Mouse (Mus musculus) cerebellum, postnatal 36 days (tissue): ENCODE data around the gene Nln.
A peak's percentile ranks its signal among the peaks of the same experiment; 100 is the strongest.

Source experiments
- DNase-seq, 2 experiments: peaks; one replicate each; pipeline ENCODE4 v3.0.0; 2021 to 2022; ENCODE audit warnings: mixed read lengths in 2 of 2

Nln gene

GRCm38 (mm10) chr13:104095955-104096354 lies 13.5 kb downstream of the Nln start:
- DNase-seq: no peak

DNA sequence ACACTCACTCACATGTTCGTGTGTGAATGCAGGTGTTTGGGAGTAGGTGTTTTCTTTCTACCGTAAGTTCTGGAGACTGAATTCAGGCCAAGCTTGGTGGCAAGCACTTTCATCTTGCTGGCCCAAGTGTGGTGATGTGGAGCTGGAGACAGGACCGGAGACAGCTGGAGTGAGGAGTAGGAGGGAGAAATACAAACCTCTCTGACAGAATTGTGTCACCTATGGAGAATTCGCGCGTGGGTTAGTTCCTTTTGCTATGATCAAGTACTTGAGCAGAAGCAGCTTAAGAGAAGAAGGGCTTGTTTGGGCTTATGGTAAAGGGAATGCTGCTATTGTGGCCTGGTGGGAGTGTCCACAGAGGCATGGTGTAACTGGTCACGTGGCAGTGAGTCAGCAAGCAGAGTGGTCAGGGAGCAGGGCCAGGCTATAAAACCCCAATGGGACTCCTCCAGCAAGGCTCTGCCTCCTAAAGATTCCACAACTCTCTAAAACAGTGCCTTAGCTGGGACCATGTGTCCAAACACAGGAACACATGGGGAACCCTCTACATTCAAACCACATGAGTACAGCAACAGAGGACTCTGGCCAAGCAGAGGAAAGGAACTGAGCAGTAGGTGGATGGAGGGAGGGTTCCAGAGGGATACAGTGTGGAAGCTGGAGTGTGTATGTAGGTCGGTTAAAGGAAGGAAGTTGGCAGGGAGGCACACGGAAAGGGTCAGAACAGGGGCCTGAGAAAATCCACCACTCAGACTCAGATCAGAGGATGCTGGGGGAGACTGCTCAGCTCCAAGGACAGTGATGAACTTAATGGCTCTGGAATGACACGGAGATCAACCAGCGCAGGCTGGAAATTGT lies 14.7 kb downstream of the Nln start:
- no peak for DNase-seq

DNA sequence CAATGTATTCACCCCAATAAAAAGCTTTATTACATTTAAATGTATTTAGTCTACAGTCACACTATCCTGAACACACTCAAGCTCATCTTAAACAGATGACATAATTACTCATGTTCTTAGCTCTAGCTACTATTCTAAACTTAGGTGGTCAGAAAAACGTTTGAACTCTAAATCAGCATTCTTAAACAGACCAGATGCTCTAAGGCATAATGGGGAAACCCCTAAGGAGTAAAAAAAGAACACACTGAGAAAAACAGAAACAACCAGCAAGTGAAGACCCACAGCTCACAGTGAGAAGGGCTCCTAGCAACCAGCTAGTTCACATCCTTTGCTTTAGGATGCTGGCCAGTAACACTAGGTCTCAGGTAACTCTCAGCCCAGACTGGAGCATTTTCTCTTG lies 17.7 kb downstream of the Nln start:
- no peak for DNase-seq

DNA sequence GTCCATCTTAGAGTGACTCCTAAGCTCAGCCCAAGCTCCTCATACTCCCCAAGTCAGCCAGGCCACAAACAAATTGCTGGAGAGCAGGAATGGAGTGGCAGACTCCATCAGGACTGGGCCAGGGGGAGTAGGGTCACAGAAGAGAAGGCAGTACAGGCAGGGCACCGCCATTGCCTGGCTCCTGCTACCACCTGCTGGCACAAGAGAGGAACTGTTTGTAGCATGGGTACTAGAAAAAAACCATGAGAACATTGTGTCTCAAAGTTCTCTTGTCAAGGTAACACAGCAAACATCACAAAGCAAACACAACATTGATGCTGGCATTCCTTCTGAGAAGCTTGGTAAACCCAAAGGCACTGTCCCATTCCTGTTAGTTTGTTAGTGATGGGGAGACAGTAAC lies 20.0 kb downstream of the Nln start:
- DNase-seq: peak in 1 of 2 experiments; percentile 26

- no peak for DNase-seq
Measured at GRCm38 (mm10) chr13:104084600-104084999, 24.8 kb downstream of the Nln start.

DNA sequence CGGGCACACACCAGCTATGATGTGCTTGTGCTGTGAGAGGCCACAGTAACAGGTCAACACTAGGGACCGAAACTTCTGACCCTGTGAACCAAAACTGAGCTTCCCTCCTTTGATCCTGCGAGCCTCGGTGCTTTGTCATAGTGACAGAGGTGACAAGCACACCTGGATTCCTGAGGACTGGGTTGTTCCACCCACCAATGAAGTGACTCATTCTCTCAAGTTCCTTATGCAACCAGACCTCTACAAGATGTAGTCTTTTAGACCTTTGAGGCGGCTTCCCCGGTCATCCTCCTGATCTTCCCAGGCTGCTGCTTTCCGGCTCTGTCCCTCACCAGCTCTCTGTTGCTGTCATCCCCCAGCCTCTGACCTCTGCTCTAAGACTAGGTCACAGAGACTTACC lies 26.9 kb downstream of the Nln start:
- no peak for DNase-seq

- no peak for DNase-seq
Measured at GRCm38 (mm10) chr13:104076993-104077392, 32.4 kb downstream of the Nln start.

- no peak for DNase-seq
Measured at GRCm38 (mm10) chr13:104074731-104075130, 34.7 kb downstream of the Nln start.

DNA sequence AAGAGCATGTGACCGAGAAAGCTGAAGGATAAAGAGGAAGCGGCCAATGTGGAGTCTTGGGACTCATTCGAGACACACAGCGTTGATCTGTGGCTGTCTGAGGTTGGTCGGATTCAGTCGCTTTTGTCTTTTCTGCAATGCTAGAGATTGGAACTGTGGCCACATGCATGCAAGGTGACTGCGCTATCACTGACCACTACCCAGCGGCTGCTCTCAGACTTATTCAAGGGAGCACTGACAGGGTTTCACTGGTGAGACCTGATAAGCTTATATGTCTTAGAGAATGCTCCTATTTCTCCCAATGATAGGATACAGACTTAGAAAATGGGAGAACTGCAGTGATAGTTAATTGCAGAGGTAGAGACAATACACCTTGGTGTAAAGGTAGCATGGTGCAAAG lies 35.2 kb downstream of the Nln start:
- no peak for DNase-seq

- DNase-seq: no peak
Measured at GRCm38 (mm10) chr13:104072351-104072750, 37.1 kb downstream of the Nln start.

- no peak for DNase-seq
Measured at GRCm38 (mm10) chr13:104070703-104071102, 38.7 kb downstream of the Nln start.

DNA sequence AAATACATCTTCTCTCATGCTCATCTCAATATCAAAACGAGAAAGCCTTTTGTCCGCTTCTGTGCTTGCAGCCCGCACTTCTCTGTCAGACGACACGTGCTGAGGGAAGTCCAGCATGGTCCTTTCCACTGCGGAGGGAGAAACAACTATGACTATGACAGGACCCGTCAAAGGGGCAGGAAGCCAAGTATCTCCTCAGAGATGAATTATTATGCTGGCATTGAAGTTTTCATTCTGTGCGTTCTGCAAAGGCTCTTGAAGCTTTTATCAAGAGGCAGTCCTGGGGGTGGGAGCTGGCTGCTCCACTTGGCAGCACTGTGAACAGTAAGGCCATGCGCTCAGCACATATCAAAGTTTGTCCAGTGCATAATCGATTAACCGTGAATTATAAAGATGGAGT lies 40.2 kb downstream of the Nln start:
- DNase-seq: no peak

- no peak for DNase-seq
Measured at GRCm38 (mm10) chr13:104065649-104066347, 43.6 kb downstream of the Nln start.

- peak; percentile 48 to 60 for DNase-seq
Measured at GRCm38 (mm10) chr13:104063061-104063460, 46.4 kb downstream of the Nln start.

DNA sequence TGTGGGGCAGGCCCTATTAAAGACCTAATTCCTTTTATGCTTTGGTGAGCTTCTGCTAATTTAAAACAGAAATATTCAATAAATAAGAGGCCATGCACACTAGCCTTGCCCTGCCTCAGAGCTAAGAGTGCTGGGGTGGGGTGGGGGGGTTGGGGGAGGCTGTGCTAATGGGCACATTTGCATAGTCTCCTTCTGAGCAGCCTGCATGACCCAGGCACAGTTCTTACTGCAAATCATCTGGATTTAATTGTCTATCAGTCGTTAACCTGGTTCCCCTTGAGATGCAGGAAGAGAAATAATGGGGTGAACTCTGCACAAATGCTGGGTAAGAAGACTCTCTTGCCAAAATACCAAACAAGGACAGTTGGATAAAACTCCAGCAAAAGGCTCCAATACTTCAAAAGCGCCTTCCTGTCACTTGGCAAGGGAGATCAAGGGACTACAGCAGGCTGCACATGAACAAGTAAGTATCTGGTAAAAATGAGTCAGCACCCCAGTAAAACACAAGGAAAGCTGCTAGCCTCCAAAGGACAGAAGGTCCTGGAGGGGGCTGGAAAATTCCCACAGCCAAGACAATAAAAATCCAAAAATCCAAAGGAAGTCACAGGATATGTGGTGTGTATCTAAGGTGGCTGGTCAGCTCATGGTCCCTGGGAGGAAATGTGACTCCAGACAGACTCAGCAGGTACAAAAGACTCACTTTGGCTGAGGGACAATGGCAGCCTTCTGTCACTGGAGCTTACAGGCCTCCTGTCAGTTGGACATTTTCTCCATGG lies 47.3 kb downstream of the Nln start:
- peak; percentile 58 to 63 for DNase-seq

GRCm38 (mm10) chr13:104060231-104060630 lies 49.2 kb downstream of the Nln start:
- no peak for DNase-seq

- no peak for DNase-seq
Measured at GRCm38 (mm10) chr13:104059536-104059935, 49.9 kb downstream of the Nln start.

- no peak for DNase-seq
Measured at GRCm38 (mm10) chr13:104058761-104059160, 50.7 kb downstream of the Nln start.

- DNase-seq: no peak
Measured at GRCm38 (mm10) chr13:104052271-104052753, 57.1 kb downstream of the Nln start.

DNA sequence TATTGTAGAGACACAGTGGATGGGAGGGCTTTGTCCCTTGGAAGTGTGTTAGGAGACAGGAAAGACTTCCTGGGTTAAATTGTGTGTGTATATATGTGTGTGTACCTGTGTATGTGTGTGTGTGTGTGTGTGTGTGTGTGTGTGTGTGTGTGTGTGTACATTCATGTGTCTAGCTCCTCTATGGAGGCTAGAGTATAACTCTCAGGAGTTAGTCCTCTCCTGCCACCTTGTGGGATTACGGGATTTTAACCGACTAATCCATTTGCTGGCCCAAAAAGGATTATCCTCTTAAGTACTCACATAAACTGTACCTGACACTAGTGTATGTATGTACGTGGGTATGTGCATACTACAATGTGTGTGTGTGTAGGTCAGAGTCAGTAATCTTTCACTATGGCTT lies 60.6 kb downstream of the Nln start:
- no peak for DNase-seq

- no peak for DNase-seq
Measured at GRCm38 (mm10) chr13:104045108-104045507, 64.3 kb downstream of the Nln start.

DNA sequence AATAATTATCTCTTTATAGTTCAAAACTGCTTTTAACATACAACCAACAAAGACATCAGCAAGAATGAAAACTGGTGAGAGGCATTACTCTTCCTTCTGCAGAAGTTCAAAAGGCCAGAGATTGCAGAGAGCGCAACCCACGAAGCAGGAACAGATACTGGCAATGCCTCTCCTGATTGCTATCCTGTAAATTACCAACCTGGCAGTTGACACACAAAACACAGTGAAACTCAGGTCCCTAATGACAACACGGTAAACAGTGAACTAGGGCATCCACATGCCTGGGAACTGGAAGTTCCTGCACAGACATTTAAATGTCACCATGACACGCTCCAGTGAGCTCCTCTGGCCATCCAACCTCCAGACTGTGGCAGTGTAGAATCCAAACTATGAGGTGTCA lies 65.1 kb downstream of the Nln start:
- no peak for DNase-seq

DNA sequence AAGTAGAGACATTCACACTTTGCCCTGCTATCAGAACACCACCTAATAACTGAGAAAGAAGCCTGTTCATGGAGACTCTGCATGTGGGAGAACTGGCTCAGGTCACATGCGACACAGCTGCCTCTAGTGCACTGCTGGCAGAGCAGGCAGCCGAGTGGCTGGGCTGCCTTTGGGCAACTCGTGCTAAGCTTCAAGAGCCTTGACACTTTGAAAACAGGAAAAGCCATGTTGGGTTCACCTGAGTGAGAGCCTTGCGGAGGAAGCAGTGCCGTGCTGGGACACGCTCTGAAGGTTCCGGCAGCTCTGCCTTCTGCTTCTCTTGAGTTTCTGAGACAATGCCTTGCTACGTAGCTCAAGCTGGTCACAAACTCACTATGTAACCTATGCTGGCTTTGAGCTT lies 66.7 kb downstream of the Nln start:
- DNase-seq: no peak
